Mouse (Mus musculus) monocyte, adult 5-6 weeks (primary cell): Measurements from ENCODE around the gene Trim37. TPM values are rescaled to one million over a fixed set of nuclear protein-coding genes. Genes with fewer than 3 reads are reported as not detected.
"Not testable (repeated sequence)": the region's sequence is repeated elsewhere in the genome, so short reads cannot be mapped to it uniquely, and the experiment has no call there.

Source experiments
- ATAC-seq: fragments of 153-309, 156-312 bp; replicated peaks from 2 replicates; pipeline ENCODE4 v1.8.0; 2017; ENCODE audit warnings: mild to moderate bottlenecking; ENCODE audit not compliant: low TSS enrichment, insufficient number of reproducible peaks, severe bottlenecking, poor library complexity, low FRiP score
- total RNA-seq: library from RNA; stranded (forward); fragments of 200-1000, 200-491, 200-594 nt; gene quantifications from 3 replicates; pipeline ENCODE4 v1.2.3, GENCODE M21; 2017

The Trim37 gene
- total RNA-seq, 1 experiment from 2014 or later = 15.1 TPM

GRCm38 (mm10) chr11:87259792-87260191, 132.9 kb downstream of the Trim37 start:
- no peak for ATAC-seq

GRCm38 (mm10) chr11:87261705-87262104, 134.8 kb downstream of the Trim37 start:
- ATAC-seq = not testable (repeated sequence)

GRCm38 (mm10) chr11:87263946-87264345, 137.1 kb downstream of the Trim37 start:
- no peak for ATAC-seq

- no peak for ATAC-seq
These were observed 139.4 kb downstream of the Trim37 start for GRCm38 (mm10) chr11:87266246-87266645.

GRCm38 (mm10) chr11:87268803-87269202, 141.9 kb downstream of the Trim37 start:
- no peak for ATAC-seq

Other genes with a start within 250 kb of the Trim37 start
- 4.2 to 10.7 TPM (median 6.5 TPM) in 3 replicates for gene Ypel2, start 133.4 kb upstream of the Trim37 start, total RNA-seq
- gene Gdpd1, start 53.0 kb upstream of the Trim37 start, total RNA-seq = not detected in 3 replicates
- gene Smg8, start 40.3 kb upstream of the Trim37 start, total RNA-seq = 11.8 to 26.0 TPM (median 23.3 TPM) in 3 replicates
- 0.29 to 0.64 TPM in 2 of 3 replicates, not detected in the other for gene Prr11, start 18.4 kb upstream of the Trim37 start, total RNA-seq
- gene Ska2, start 17.8 kb upstream of the Trim37 start, total RNA-seq = 6.1 to 9.4 TPM (median 6.7 TPM) in 3 replicates
- gene Ppm1e, start 231.9 kb downstream of the Trim37 start, total RNA-seq = 1.1 to 8.2 TPM (median 1.6 TPM) in 3 replicates